Mouse (Mus musculus) inflammation-experienced regulatory T-cells (primary cell): ENCODE data around the gene 2510009E07Rik. TPM values are rescaled to one million over a fixed set of nuclear protein-coding genes. Genes with fewer than 3 reads are reported as not detected.

Experiments
- polyA plus RNA-seq, 2 experiments: library from polyadenylated mRNA; unstranded; fragments of 100-300 nt; shearing (Covaris generic); gene quantifications; one replicate each; pipeline ENCODE4 v1.2.1; 2017

2510009E07Rik gene
- polyA plus RNA-seq: 1 to 10 TPM; 5.8 to 6.4 TPM

DNA sequence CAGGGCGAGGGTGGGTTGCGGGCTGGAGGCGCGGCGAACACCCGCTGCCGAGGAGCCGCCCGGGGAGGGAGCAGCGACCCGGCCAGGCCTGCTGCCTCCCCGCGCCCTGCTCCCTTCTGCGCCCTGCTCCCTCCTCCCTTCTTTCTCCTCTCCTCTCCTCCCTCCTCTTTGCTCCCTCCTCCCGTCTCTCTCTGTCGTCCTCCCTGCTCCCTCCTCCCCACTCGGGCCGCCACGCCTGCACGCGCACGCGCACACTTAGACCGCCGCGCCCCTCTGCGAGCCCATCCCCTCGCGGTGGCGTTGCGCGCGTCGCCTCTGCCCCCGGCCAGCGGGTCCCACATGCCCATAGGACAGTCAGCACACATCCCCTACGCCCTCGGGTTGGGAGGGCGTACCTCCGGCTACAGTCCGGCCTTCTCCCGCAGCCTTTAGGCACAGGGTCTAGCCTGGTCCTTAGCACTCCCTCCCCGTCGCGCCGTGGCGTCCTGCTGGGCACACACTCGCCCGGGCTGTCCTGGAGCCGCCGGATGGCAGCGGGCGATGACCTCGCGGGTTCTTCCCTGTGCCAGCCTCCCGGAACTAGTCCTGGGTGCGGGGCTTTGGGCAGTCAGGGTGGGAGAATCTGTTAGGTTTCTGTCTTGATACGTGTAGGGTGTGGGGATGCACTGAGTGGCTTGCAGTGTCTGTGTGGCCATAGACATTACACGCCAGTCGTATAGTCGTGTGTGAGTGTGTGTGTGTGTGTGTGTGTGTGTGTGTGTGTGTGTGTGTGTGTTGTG lies at the start of gene 2510009E07Rik:
Gene 2510009E07Rik (minus strand): TSS at position 203 of the 779 bp plus-strand sequence.

Other genes starting within 250 kb of the 2510009E07Rik start
- gene Ehhadh, start 93.1 kb upstream of the 2510009E07Rik start, polyA plus RNA-seq: 1 to 10 TPM; 7.6 to 7.9 TPM
- gene Map3k13, start 99.7 kb upstream of the 2510009E07Rik start, polyA plus RNA-seq: under 1 TPM; 0.45 to 0.74 TPM